Mouse (Mus musculus): Measurements from ENCODE around the gene Nfyb. TPM values are rescaled to one million over a fixed set of nuclear protein-coding genes. Genes with fewer than 3 reads are reported as not detected.

Nfyb gene
- polyA plus RNA-seq, 1 experiment from 2014 or later, result 37.6 TPM

- peak; percentile 61 for ATAC-seq (replicated peaks; ENCODE audit: low FRiP score, low read depth)
- Histone ChIP-seq H3K9ac (ENCODE audit: low read depth, low read length) (no peak overlapping the region), H3K4me2 (ENCODE audit: low read length) (0 out of 2 replicates have a peak overlapping the region, but pooled peaks have one; percentile 3), H3K27me3 (ENCODE audit: insufficient read depth, low read length) (no peaks in the 10 kb centered on the region), H3K27ac (peak overlapping the region; percentile 57), H3K4me3 (replicated peaks; ENCODE audit: low read depth, low read length) (no peak overlapping the region), H3K4me1 (replicated peaks; ENCODE audit: insufficient read depth, low read length) (no peaks in the 10 kb centered on the region), H3K9me3 (replicated peaks; ENCODE audit: low read length) (no peaks in the 10 kb centered on the region), H3K36me3 (ENCODE audit: insufficient read depth, low read length) (no peaks in the 10 kb centered on the region)
- WGBS, result 21% methylated on average over 13 of the region's 13 CpGs
- peak; percentile 25 for DNase-seq (ENCODE audit: low spot score)
- no peak for TF ChIP-seq CTCF (IDR thresholded peaks at IDR 0.05; ENCODE audit: low read depth)
Observed at GRCm38 (mm10) chr10:82777886-82778285, 13.9 kb upstream of the Nfyb start.

DNA sequence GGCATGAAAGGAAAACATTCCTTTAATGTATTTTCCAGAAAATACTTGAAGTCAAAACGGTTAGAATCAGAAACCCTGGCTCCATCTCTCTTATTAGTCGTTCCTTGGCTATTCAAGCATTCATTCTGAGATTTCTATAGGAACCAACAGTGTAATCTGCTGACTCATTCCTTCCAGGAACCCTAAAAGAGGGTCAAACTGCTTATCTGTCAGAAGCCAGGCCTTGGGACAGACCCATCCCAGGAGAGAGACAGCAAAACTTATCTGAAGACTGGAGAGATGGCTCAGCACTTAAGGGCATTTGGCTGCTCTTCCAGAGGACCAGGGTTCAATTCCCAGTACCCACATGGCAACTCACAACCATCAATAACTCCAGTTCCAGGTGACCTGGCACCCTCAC, 13.1 kb upstream of the Nfyb start:
- Histone ChIP-seq H3K9me3 (replicated peaks; ENCODE audit: low read length) (no peaks in the 10 kb centered on the region), H3K27me3 (ENCODE audit: insufficient read depth, low read length) (no peaks in the 10 kb centered on the region), H3K27ac (no peak overlapping the region), H3K36me3 (ENCODE audit: insufficient read depth, low read length) (no peaks in the 10 kb centered on the region), H3K9ac (ENCODE audit: low read depth, low read length) (no peak overlapping the region), H3K4me3 (replicated peaks; ENCODE audit: low read depth, low read length) (no peak overlapping the region), H3K4me2 (ENCODE audit: low read length) (no peak overlapping the region), H3K4me1 (replicated peaks; ENCODE audit: insufficient read depth, low read length) (no peaks in the 10 kb centered on the region)
- no peak for TF ChIP-seq CTCF (IDR thresholded peaks at IDR 0.05; ENCODE audit: low read depth)
- DNase-seq (ENCODE audit: low spot score) (no peak), ATAC-seq (replicated peaks; ENCODE audit: low FRiP score, low read depth) (no peak)
- WGBS, result 53% methylated on average over 2 of the region's 2 CpGs

DNA sequence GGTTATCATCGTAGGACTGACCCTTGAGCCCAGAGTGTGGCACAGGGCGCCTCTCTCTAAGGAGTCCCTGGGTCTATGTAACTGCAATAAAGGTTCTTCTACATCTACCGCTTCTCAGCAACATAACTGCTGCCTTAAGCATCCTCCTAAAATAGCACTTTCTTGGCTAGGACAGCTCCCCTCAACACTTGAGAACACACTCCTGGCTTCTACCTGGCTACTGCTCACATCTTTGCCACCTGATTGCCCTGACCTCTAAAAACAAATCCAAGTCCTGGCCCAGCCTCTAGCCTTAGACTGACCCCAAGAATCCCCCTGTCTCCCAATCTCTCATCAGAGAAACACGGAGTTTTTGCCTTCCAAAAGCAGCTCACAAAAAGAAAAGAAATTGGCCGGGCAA, 10.9 kb upstream of the Nfyb start:
- Histone ChIP-seq H3K4me3 (replicated peaks; ENCODE audit: low read depth, low read length) (no peak overlapping the region), H3K9ac (ENCODE audit: low read depth, low read length) (no peak overlapping the region), H3K4me2 (ENCODE audit: low read length) (no peak overlapping the region), H3K9me3 (replicated peaks; ENCODE audit: low read length) (no peaks in the 10 kb centered on the region), H3K4me1 (replicated peaks; ENCODE audit: insufficient read depth, low read length) (no peaks in the 10 kb centered on the region), H3K36me3 (ENCODE audit: insufficient read depth, low read length) (no peaks in the 10 kb centered on the region), H3K27ac (no peak overlapping the region), H3K27me3 (ENCODE audit: insufficient read depth, low read length) (no peaks in the 10 kb centered on the region)
- DNase-seq (ENCODE audit: low spot score) (no peak), ATAC-seq (replicated peaks; ENCODE audit: low FRiP score, low read depth) (no peak)
- no peak for TF ChIP-seq CTCF (IDR thresholded peaks at IDR 0.05; ENCODE audit: low read depth)
- WGBS, result 96% methylated on average over 5 of the region's 5 CpGs

DNA sequence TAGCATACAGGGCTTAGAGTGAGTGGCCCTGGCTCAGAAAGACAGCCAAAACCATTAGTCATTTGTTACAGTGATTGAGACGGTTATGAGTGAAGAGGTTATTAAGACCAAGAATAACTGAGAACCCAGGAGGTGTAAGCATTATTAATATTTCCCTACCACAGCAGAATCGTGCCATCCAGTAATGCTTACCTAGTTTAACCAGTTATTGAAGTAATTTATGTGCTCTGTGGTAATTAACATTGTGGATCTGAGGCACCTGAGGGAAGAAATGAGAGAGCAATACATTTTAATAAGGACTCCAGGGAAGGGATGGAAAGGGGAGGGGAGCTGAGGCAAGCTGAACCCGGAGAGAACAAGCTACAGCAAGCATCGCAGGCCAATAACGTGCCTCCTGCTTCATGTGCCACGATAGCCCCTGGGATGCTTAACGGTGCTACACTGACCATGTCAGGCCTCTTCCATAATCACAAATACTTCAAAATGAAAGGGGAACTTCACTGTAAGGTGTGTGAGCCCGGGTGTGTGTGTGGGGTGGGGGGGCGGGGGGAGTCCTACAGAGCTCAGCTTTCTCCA, 7.7 kb upstream of the Nfyb start:
- WGBS, result 62% methylated on average over 9 of the region's 9 CpGs
- TF ChIP-seq CTCF (IDR thresholded peaks at IDR 0.05; ENCODE audit: low read depth), result no peak

DNA sequence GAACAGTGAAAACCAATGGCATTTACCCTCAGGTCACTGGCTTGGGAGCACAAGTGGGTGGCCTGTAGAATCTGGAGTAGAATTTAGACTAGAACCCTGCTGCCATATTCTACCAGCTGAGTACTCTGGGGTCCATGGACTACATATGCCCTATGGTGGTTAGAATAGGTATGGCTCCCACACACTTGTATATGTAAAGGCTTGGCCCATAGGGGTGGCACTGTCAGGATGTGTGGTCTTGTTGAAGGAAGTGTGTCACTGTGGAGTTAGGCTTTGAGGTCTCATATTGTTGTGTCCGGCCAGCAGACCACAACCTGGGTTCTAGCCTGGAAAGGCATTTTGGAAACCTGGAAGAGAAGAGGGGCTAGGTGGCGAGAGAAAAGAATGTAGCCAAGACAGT, 6.8 kb upstream of the Nfyb start:
- no peak for TF ChIP-seq CTCF (IDR thresholded peaks at IDR 0.05; ENCODE audit: low read depth)
- no peaks in the 10 kb centered on the region for H3K9me3 ChIP-seq (replicated peaks; ENCODE audit: low read length)
- H3K4me2 ChIP-seq (ENCODE audit: low read length), result no peak overlapping the region
- no peak overlapping the region for H3K4me3 ChIP-seq (replicated peaks; ENCODE audit: low read depth, low read length)
- ATAC-seq (replicated peaks; ENCODE audit: low FRiP score, low read depth) (no peak), DNase-seq (ENCODE audit: low spot score) (no peak)
- H3K27ac ChIP-seq, result no peak overlapping the region
- H3K27me3 ChIP-seq (ENCODE audit: insufficient read depth, low read length), result no peaks in the 10 kb centered on the region
- H3K9ac ChIP-seq (ENCODE audit: low read depth, low read length), result no peak overlapping the region
- WGBS, result 94% methylated on average over 2 of the region's 2 CpGs
- H3K4me1 ChIP-seq (replicated peaks; ENCODE audit: insufficient read depth, low read length), result no peaks in the 10 kb centered on the region
- no peaks in the 10 kb centered on the region for H3K36me3 ChIP-seq (ENCODE audit: insufficient read depth, low read length)

More for the DNA sequence above, 7.7 kb upstream of the Nfyb start:
- Histone ChIP-seq H3K4me1 (replicated peaks; ENCODE audit: insufficient read depth, low read length) (no peaks in the 10 kb centered on the region), H3K9ac (ENCODE audit: low read depth, low read length) (no peak overlapping the region), H3K4me2 (ENCODE audit: low read length) (no peak overlapping the region), H3K27ac (no peak overlapping the region), H3K4me3 (replicated peaks; ENCODE audit: low read depth, low read length) (no peak overlapping the region), H3K27me3 (ENCODE audit: insufficient read depth, low read length) (no peaks in the 10 kb centered on the region), H3K9me3 (replicated peaks; ENCODE audit: low read length) (no peaks in the 10 kb centered on the region), H3K36me3 (ENCODE audit: insufficient read depth, low read length) (no peaks in the 10 kb centered on the region)
- DNase-seq (ENCODE audit: low spot score) (no peak), ATAC-seq (replicated peaks; ENCODE audit: low FRiP score, low read depth) (no peak)

DNA sequence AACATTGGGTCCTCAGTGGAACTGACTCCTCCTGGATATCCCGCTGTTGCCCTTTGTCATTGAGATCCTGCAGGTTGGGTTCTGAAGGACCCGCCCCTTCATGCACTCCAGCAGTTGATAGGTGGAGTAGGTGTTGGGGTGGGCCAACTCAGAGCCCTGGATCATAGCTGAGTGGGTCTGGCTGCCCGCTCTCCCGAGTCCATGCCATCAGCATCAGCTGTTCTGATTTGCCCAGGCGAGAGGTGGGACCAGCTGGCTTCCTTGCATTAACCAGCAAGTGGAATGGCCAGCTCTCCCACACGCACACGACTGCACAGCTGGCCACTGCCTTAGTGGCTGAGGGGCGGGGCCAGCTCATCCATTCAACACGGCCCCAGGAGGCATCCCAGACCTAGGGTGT, 5.0 kb upstream of the Nfyb start:
- Histone ChIP-seq H3K4me2 (ENCODE audit: low read length) (no peak overlapping the region), H3K27me3 (ENCODE audit: insufficient read depth, low read length) (no peaks in the 10 kb centered on the region), H3K36me3 (ENCODE audit: insufficient read depth, low read length) (no peaks in the 10 kb centered on the region), H3K9me3 (replicated peaks; ENCODE audit: low read length) (no peaks in the 10 kb centered on the region), H3K9ac (ENCODE audit: low read depth, low read length) (no peak overlapping the region), H3K4me3 (replicated peaks; ENCODE audit: low read depth, low read length) (no peak overlapping the region), H3K27ac (no peak overlapping the region), H3K4me1 (replicated peaks; ENCODE audit: insufficient read depth, low read length) (no peaks in the 10 kb centered on the region)
- TF ChIP-seq CTCF (IDR thresholded peaks at IDR 0.05; ENCODE audit: low read depth), result no peak
- WGBS, result 25% methylated on average over 9 of the region's 9 CpGs
- ATAC-seq (replicated peaks; ENCODE audit: low FRiP score, low read depth) (peak; percentile 14), DNase-seq (ENCODE audit: low spot score) (peak; percentile 10)

All from kidney, postnatal 0 days (tissue).